In genomic region chr6:114174052-114174397, GRCm38 (mm10) we compare ENCODE assay signal across 18 mouse cellular contexts. TPM values are rescaled to one million over a fixed set of nuclear protein-coding genes. Genes with fewer than 3 reads are reported as not detected.
DNase-seq lines count a peak whose midpoint lies in the region; ATAC-seq and TF ChIP-seq lines count a peak whose summit lies in the region.
"Had no signal": no experiment of that assay in that cellular context is flagged by ENCODE, and none has a peak within 500 bp of the region (broad histone marks: within the 10 kb centered on the region; RNA-seq: fewer than 3 reads in every experiment).

No protein-coding gene starts in this region.

- no peaks in the 10 kb centered on the region for H3K36me3 ChIP-seq in kidney, postnatal 0 days (ENCODE audit: insufficient read depth, low read length)
- no peaks in the 10 kb centered on the region for H3K36me3 ChIP-seq in forebrain, embryonic 14.5 days (ENCODE audit: control insufficient read depth, insufficient read depth, low read length)
- no peaks in the 10 kb centered on the region for H3K36me3 ChIP-seq in hindbrain, postnatal 0 days (ENCODE audit: insufficient read depth, low read length)
- H3K36me3 ChIP-seq in neural tube, embryonic 14.5 days (ENCODE audit: control insufficient read depth, insufficient read depth, low read length) = no peaks in the 10 kb centered on the region

- no peaks in the 10 kb centered on the region for H3K27me3 ChIP-seq in kidney, postnatal 0 days (ENCODE audit: insufficient read depth, low read length)
- H3K27me3 ChIP-seq in forebrain, embryonic 14.5 days (replicated peaks; ENCODE audit: control insufficient read depth, insufficient read depth, low read length) = no peaks in the 10 kb centered on the region
- H3K27me3 ChIP-seq in hindbrain, postnatal 0 days (ENCODE audit: insufficient read depth, low read length) = no peaks in the 10 kb centered on the region
- 0 out of 2 replicates have a peak, but pooled peaks cover 7% of the 10 kb centered on the region for H3K27me3 ChIP-seq in neural tube, embryonic 14.5 days (ENCODE audit: control insufficient read depth, insufficient read depth, low read length)

- peak; percentile 5 for DNase-seq in kidney, postnatal 0 days (ENCODE audit: low spot score)
- no peak for DNase-seq in kidney, postnatal 25 days
- DNase-seq in forebrain, embryonic 14.5 days (ENCODE audit: low spot score) = no peak
- no peak for DNase-seq in hindbrain, postnatal 0 days (ENCODE audit: low spot score)
- DNase-seq in thymus, postnatal 36 days = no peak
- no peak for DNase-seq in gastrocnemius, postnatal 25 days
- DNase-seq: cerebellum, postnatal 25 days; heart, postnatal 36 days; kidney, adult 9 months; layer of hippocampus, postnatal 36 days; lung, adult 2 months; right cerebral cortex, postnatal 14 days; thymus, adult 18-20 months had no signal

- 3% methylated on average over 8 of the region's 8 CpGs for WGBS in kidney, postnatal 0 days
- WGBS in forebrain, embryonic 14.5 days = 2% methylated on average over 8 of the region's 8 CpGs
- 3% methylated on average over 8 of the region's 8 CpGs for WGBS in hindbrain, postnatal 0 days
- 2% methylated on average over 8 of the region's 8 CpGs for WGBS in neural tube, embryonic 14.5 days

- H3K27ac ChIP-seq in kidney, postnatal 0 days = no peak overlapping the region
- no peak overlapping the region for H3K27ac ChIP-seq in forebrain, embryonic 14.5 days (ENCODE audit: low read depth, low read length)
- peak overlapping the region; percentile 75 for H3K27ac ChIP-seq in hindbrain, postnatal 0 days
- peak overlapping the region; percentile 65 for H3K27ac ChIP-seq in neural tube, embryonic 14.5 days (ENCODE audit: low read depth, low read length)

- no peak overlapping the region for H3K4me2 ChIP-seq in kidney, postnatal 0 days (ENCODE audit: low read length)
- peak overlapping the region; percentile 34; the same call in 1 of the 2 replicates for H3K4me2 ChIP-seq in forebrain, embryonic 14.5 days (ENCODE audit: low read length)
- H3K4me2 ChIP-seq in hindbrain, postnatal 0 days (ENCODE audit: low read depth, low read length) = peak overlapping the region; percentile 41
- peak overlapping the region; percentile 26 for H3K4me2 ChIP-seq in neural tube, embryonic 14.5 days (ENCODE audit: low read depth, low read length)

- no peak for ATAC-seq in kidney, postnatal 0 days (replicated peaks; ENCODE audit: low FRiP score, low read depth)
- peak; percentile 46 for ATAC-seq in forebrain, embryonic 14.5 days
- ATAC-seq in hindbrain, postnatal 0 days = peak; percentile 78
- ATAC-seq in neural tube, embryonic 14.5 days (ENCODE audit: low read depth) = peak; percentile 73
- no peak for ATAC-seq in cerebellum, adult (ENCODE audit: insufficient number of reproducible peaks, low FRiP score, low TSS enrichment)
- ATAC-seq: activated CD4-positive, CD25-positive, alpha-beta regulatory T cell, adult 4 months had no signal

- no peak overlapping the region for H3K4me3 ChIP-seq in kidney, postnatal 0 days (replicated peaks; ENCODE audit: low read depth, low read length)
- no peak overlapping the region for H3K4me3 ChIP-seq in forebrain, embryonic 14.5 days (ENCODE audit: low read depth, low read length)
- no peak overlapping the region for H3K4me3 ChIP-seq in hindbrain, postnatal 0 days (ENCODE audit: low read length)
- H3K4me3 ChIP-seq in neural tube, embryonic 14.5 days (ENCODE audit: low read depth, low read length) = no peak overlapping the region

- no peaks in the 10 kb centered on the region for H3K4me1 ChIP-seq in kidney, postnatal 0 days (replicated peaks; ENCODE audit: insufficient read depth, low read length)
- peaks cover 20% of the 10 kb centered on the region for H3K4me1 ChIP-seq in forebrain, embryonic 14.5 days (ENCODE audit: control insufficient read depth, insufficient read depth, low read length)
- peaks cover 11% of the 10 kb centered on the region; the same call in 1 of the 2 replicates for H3K4me1 ChIP-seq in hindbrain, postnatal 0 days (ENCODE audit: insufficient read depth, low read length)
- peaks cover 11% of the 10 kb centered on the region; the same call in 1 of the 2 replicates for H3K4me1 ChIP-seq in neural tube, embryonic 14.5 days (ENCODE audit: control insufficient read depth, insufficient read depth, low read length)

- H3K9me3 ChIP-seq in kidney, postnatal 0 days (replicated peaks; ENCODE audit: low read length) = no peaks in the 10 kb centered on the region
- H3K9me3 ChIP-seq in forebrain, embryonic 14.5 days (replicated peaks; ENCODE audit: control insufficient read depth, low read length) = no peaks in the 10 kb centered on the region
- H3K9me3 ChIP-seq in hindbrain, postnatal 0 days (ENCODE audit: low read length) = no peaks in the 10 kb centered on the region
- no peaks in the 10 kb centered on the region for H3K9me3 ChIP-seq in neural tube, embryonic 14.5 days (ENCODE audit: control insufficient read depth, low read length)

- no peak overlapping the region for H3K9ac ChIP-seq in kidney, postnatal 0 days (ENCODE audit: low read depth, low read length)
- H3K9ac ChIP-seq in forebrain, embryonic 14.5 days (ENCODE audit: low read length) = 0 out of 2 replicates have a peak overlapping the region, but pooled peaks have one; percentile 25
- no peak overlapping the region for H3K9ac ChIP-seq in hindbrain, postnatal 0 days (replicated peaks; ENCODE audit: low read length)
- no peak overlapping the region for H3K9ac ChIP-seq in neural tube, embryonic 14.5 days (replicated peaks; ENCODE audit: low read depth, low read length)

- TF ChIP-seq CTCF in kidney, postnatal 0 days (IDR thresholded peaks at IDR 0.05; ENCODE audit: low read depth) = no peak; the same call in 1 of the 2 replicates
- peak; percentile 43 for TF ChIP-seq CTCF in hindbrain, postnatal 0 days (IDR thresholded peaks at IDR 0.05; ENCODE audit: low read depth)

RNA-seq across cellular contexts. Expression of gene Slc6a11, which starts 43.0 kb away (rescaled TPM):
- 0.04 and 0.13 TPM in 2 replicates for polyA plus RNA-seq in kidney, postnatal 0 days (2015; fragmentation: Nextera tagmentation; extraction: Ambion mirVana)
- 8.1 and 11.6 TPM in 2 replicates for polyA plus RNA-seq in forebrain, embryonic 14.5 days (2014; fragmentation: Nextera tagmentation; extraction: Ambion mirVana)
- total RNA-seq in hindbrain, postnatal 0 days (2014; rRNA removed) = 292 and 308 TPM in 2 replicates
- polyA plus RNA-seq in hindbrain, postnatal 0 days (2015; fragmentation: Nextera tagmentation; extraction: Ambion mirVana) = 152 and 154 TPM in 2 replicates
- 54.1 and 80.8 TPM in 2 replicates for polyA plus RNA-seq in neural tube, embryonic 14.5 days (2014; fragmentation: Nextera tagmentation; extraction: Ambion mirVana)
- total RNA-seq in gastrocnemius, postnatal 25 days (2021) = under 1 TPM in 1 of 2 experiments, not detected in 1; 0.05 TPM
- total RNA-seq: heart, postnatal 36 days; megakaryocyte, adult 5-6 weeks; neutrophil, adult 5-6 weeks had no signal
- polyA plus RNA-seq: activated CD4-positive, CD25-positive, alpha-beta regulatory T cell, adult 4 months; lung, adult 2 months had no signal

Comparison
In these comparisons a context has a peak if more than half of its experiments do, and no peak if none do; other contexts are left out.
1. ATAC-seq: peak in forebrain, embryonic 14.5 days (single experiment), hindbrain, postnatal 0 days (single experiment) and neural tube, embryonic 14.5 days (single experiment); none in kidney, postnatal 0 days (single experiment) and cerebellum, adult (single experiment).
2. H3K27ac ChIP-seq: peak in hindbrain, postnatal 0 days (single experiment) and neural tube, embryonic 14.5 days (single experiment); none in kidney, postnatal 0 days (single experiment) and forebrain, embryonic 14.5 days (single experiment).